Mouse (Mus musculus) hindbrain, embryonic 14.5 days (tissue): Measurements from ENCODE around the gene Esp6. TPM values are rescaled to one million over a fixed set of nuclear protein-coding genes. Genes with fewer than 3 reads are reported as not detected.

Experiments
- polyA plus RNA-seq: library from polyadenylated mRNA; unstranded; fragments of >200 nt; fragmentation: Nextera tagmentation; extraction: Ambion mirVana; gene quantifications from 2 replicates; pipeline ENCODE4 v1.2.1, GENCODE M21; 2014

Esp6 gene
- polyA plus RNA-seq, 1 experiment from 2014 or later = not detected

Other genes with a start within 250 kb of the Esp6 start
- gene Crisp1, start 242.3 kb upstream of the Esp6 start, polyA plus RNA-seq = not detected in 2 replicates
- not detected in 2 replicates for gene Esp8, start 41.5 kb upstream of the Esp6 start, polyA plus RNA-seq
- not detected in 2 replicates for gene Esp4, start 37.1 kb downstream of the Esp6 start, polyA plus RNA-seq
- gene Esp3, start 70.6 kb downstream of the Esp6 start, polyA plus RNA-seq = not detected in 2 replicates
- not detected in 2 replicates for gene Esp1, start 165.6 kb downstream of the Esp6 start, polyA plus RNA-seq
- not detected in 2 replicates for gene Crisp2, start 245.5 kb downstream of the Esp6 start, polyA plus RNA-seq
- gene Rhag, start 249.6 kb downstream of the Esp6 start, polyA plus RNA-seq = 0.13 and 0.41 TPM in 2 replicates